Mouse (Mus musculus) urinary bladder, postnatal 14 days (tissue): ENCODE data around the gene Gm19410.
A peak's percentile ranks its signal among the peaks of the same experiment; 100 is the strongest.

ENCODE experiments used
- DNase-seq: peaks from one replicate; pipeline ENCODE4 v3.0.0; 2021; ENCODE audit warnings: low spot score

Gene Gm19410

DNA sequence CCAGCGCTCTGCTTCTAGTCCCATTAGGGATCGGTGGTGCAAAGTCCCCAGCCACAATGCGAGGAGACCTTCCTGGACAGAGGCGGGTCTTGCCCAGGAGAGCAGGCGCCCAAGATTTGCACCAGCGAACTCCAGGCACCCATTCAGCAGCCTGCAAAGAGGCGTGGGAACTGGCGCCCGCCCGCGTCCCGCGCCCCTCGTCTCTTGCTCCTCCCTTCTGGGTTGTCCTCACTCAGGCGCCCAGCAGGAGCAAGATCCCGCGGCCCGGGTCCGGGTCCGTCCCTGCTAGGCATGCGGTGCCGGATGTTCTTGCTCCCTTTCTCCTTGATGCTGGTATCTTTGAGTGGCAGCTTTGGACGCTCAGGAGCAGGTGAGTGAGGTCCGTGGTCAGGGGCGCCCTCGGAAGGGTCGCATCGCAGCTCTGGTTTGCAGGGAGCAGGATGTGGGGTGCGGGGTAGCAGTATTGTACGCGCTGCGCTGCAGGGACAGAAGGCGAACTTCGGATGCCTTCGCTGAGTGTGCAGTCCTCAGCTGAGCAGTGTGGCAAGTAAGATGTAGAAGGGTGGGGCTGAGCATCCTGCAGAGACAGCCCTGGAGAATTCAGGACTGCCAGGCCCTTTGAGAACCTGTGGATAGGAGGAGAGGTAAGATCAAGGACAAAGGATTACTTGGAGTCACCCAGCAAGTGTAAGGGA, at the start of gene Gm19410:
Gm19410 (plus strand) TSS at position 292 of the 695 bp plus-strand sequence.
- DNase-seq: peak; percentile 9

DNA sequence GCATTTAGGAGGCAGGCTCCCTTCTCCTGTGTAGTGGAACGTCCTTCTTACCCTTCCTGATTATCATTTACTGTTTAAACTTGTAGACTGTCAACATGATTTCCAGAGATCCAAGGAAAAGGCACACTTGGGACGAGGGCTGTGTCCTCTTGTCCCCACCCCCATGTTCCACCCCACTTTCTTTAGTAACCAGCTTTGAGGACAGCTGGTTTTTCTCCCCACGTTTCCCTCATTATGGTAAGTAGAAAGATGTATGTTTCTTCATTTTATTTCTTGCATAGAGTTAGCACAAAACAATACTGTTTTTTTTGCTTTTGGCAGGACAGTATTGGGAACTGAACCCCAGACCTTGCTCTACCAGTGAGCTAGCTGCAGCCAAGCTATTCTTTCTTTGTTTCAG, 34.8 kb upstream of the Gm19410 start:
- no peak for DNase-seq

DNA sequence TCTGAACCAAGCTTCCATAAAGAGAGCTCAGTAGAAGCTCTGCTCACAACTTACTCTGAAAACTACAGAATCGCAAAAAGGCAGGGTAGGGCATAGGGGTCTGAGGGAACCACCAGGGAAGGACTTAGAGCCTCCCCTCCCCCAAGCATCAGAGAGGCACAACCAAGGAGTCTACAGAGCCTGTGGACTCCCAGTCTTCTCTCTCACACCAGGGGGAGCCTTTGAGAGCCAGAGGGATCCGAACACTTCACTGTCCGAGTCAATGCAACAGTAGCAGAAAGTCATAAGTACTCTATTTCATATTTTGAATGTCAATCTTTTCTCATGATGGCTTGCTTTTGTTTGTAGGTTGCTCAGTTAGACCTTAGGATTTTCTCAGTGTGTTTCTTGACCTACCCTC, 30.2 kb upstream of the Gm19410 start:
- no peak for DNase-seq

DNA sequence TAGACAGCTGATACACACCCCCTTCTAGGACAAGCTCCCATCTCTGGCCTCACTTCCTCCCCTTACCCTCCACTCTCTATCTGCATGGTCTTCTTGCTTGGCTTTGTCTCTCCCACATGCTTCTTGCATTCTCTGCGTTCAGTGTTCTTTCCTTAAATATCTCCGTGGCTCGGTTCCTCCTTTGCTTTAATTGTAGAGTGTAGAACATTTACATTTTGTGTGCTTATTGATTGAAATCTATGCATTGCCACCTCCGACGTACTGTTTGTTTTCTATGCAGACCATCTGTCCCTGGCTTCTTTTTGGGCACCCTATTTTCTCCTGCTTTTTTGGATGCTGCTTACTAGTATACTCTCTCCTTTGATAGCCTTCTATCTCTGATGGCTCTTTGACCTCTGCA, 9.4 kb upstream of the Gm19410 start:
- no peak for DNase-seq

DNA sequence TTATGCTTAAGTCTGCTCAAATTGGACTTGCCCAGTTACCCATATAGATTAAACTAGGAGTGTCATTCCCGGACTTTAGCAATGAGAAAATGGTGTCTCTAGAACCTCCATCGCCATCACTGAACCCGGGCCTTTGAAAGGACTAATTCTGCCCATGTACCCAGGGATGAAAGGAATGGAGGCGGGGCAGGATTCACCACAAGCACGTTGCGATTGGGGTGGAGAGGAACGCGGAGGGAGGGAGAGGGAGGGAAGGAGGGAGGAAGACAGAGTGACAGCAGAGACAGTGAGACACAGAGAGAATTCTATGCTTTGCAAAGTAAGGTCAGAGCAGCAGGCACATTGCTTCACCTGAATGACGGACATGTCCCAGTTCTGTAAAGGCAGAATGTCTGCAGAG, 570 bp upstream of the Gm19410 start:
- no peak for DNase-seq

DNA sequence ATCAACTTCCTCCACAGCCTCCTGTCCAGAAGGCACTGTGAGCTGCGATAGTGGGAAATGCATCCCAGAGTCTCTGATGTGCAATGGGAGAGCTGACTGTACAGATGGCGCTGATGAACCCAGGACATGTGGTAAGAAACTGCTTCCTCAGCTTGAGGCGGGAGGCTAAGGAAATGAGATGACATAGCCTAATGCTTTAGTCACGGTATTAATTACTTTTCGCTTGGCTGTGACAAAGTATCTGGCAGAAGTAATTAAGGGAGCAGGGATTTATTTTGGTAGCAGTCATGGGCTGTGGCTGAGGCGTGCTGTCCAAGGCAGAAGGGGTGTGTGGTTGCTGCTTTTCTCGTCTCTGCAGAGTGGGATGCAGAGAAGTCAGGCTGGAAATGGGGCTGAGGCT, 7.9 kb downstream of the Gm19410 start:
- DNase-seq: no peak
